Mouse (Mus musculus) frontal cortex, postnatal 10 days (tissue): Measurements from ENCODE around the gene Daw1.

Source experiments
- DNase-seq, 2 experiments: peaks; one replicate each; pipeline ENCODE4 v3.0.0; 2022; ENCODE audit warnings: low spot score in 2 of 2, mixed read lengths in 1 of 2

The Daw1 gene

DNA sequence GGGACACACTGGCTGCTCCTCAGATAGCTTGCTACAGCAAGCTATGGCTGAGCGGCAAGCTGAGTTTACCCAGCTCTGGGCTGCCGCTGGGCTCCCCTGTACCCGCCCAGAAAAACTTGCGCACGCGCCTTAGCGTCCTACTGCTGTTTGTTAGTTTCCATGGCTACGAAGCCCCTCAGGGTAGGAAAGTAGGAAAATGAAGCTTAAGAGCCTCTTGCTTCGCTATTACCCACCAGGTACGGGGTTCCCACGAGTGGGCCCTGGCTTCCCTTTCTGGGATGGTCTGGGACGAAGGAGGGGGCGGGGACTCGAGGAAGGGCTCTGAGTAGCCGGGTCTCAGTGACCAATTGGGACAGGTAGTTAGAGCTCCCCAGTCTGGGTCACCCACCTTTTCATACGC is at the start of gene Daw1:
Gene Daw1, plus strand, starts transcription at position 150 of the 400 bp plus-strand sequence.
- DNase-seq: peak; percentile 58 to 74

DNA sequence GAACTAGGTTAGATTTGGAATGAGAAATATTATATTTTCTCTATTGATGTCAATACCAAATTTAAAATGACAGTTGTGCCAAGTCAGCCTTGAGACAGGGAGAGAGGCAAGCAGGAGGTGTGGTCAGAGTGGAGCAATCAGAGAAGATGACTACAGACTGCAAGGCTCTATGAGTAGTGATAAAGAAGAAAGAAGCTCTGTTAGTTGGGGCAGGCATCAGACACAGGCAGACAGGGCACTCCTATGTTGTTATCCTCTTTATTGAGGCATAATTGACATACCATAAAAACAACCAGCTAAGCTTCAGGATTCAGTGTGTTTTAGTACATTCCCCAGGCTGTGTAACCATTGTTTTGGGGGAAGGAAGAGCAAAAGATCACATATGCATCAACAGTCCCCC is 48.6 kb upstream of the Daw1 start:
- DNase-seq: no peak

DNA sequence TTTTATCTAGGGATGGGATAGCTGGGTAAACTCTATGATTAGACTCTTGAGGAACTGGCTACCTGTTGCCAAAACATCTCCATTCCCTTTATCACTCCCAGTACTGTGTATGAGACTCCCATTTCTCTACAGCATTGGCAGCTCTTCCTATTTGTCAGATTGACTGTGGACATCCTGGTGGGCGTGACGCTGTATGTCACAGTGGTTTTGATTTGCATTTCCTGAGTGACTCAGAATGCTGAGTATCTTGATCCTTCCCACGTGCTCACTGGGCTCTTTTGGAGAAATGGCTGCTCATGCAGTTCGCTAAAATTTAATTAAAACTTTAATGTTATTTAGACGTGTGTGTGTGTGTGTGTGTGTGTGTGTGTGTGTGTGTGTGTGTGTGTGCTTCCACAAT is 47.8 kb upstream of the Daw1 start:
- no peak for DNase-seq

DNA sequence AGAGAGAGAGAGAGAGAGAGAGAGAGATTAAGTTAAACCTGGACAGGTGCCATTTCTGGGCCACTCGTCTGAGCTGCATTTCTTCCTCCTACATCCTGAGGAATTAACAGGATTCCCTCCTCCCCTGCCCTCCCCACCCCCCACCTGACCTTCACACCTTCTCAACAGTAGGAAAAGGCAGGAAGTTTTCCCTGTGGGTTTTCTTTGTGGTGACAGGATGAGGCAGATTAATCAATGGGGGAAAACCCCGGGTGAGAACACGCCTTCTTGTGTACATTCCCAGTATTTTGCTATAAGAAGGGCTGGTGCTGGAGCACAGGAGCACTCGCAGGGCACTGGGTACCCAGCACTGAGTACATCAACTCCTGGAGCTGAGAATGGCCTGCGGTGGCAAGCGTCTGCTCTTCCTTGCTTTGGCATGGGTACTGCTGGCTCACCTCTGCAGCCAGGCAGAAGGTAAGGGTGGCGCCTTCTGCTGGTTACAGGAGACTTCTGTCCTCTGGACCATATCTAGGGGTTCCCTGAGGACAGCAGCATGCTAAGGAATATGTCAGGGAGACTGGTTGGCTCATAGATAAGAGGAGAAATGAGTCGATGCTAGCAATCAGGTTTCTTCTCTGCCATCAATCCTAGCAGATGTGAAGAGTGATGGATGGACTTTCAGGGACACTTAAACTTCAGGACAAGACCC is 43.0 kb upstream of the Daw1 start, which contains the start of gene Ccl20:
Gene Ccl20, plus strand, starts transcription at position 320 of the 691 bp plus-strand sequence.
- DNase-seq: no peak

DNA sequence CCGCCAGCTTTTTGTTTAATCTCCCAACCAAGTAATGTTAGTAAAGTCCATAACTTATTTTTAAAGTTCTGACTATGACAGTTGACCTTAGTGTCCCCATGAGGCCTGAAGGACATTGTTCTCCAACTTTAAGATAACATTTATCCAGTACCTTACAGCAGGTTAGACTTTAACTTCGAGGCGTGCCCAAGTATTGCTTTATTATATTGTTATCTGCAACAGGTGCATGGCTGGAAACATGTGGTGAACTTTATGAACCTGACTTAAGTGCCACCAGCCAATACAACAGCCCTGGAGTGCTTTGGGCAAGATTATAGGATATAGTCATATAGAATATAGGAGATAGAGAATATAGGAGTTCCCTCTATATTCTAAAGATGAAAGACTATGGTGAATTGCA is 42.3 kb upstream of the Daw1 start:
- DNase-seq: no peak

GRCm38 (mm10) chr1:83117661-83118060 is 41.9 kb upstream of the Daw1 start:
- peak in 1 of 2 experiments; percentile 7 for DNase-seq

- DNase-seq: no peak
Observed at GRCm38 (mm10) chr1:83119903-83120302, 39.6 kb upstream of the Daw1 start.

DNA sequence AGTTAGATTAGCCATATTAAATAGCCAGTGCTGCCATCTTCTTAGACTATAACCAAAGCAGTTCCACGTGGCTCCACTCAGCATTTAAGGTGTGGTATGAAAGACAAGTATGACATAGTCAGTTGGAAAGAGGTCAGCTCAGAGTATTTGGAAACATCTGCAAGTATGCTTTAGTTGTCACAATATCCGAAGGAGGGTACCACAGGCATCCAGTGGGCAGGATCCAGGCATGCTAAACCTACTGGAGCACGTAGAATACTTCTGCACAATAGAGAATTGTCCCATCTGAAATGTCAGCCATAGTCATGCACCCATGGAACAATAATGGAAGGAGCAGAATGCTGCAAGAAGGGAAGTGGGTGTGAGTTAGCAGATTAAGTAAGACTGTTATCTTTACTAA is 39.2 kb upstream of the Daw1 start:
- no peak for DNase-seq

- no peak for DNase-seq
Observed at GRCm38 (mm10) chr1:83123201-83123600, 36.4 kb upstream of the Daw1 start.

GRCm38 (mm10) chr1:83135829-83136228 is 23.7 kb upstream of the Daw1 start:
- DNase-seq: no peak

DNA sequence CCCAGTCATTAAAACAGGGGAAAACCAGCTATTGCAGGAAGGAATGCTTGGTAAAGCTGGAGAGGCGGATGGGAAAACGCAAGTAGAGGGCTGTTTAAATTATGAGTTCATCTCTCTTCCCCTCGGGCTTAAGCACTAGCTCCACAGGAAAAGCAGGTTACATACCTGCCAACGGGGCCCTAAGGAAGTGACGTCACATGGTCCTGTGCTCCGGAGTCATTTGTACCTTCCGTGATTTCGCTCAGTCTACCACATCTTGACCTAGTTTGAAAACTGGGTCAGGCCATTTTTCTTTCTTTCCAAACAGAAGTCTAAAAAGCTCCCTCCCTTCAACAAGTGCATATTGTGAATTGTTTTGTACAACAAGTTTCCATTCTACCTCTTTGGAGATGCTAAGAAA is 21.7 kb upstream of the Daw1 start:
- no peak for DNase-seq

GRCm38 (mm10) chr1:83138721-83139120 is 20.8 kb upstream of the Daw1 start:
- no peak for DNase-seq

- no peak for DNase-seq
Observed at GRCm38 (mm10) chr1:83141510-83141909, 18.0 kb upstream of the Daw1 start.

DNA sequence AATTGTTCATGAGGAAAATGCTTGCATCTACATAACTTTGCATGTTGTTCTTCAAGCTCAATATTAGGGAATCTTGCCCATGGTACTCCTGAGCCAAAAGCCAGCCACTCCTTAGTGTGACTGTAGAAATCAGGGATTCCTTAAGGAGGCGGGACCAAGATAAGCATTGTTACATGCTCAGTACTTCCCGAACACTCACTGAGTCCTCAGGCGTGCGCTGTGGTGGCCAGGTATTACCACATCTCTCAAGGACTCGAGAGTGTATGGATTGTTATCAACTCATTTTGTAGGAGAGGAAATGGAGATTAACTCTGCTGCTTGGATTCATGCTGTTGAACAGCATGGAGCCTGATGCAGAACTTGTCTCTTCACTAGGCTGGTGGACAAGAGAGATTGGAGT is 17.5 kb upstream of the Daw1 start:
- DNase-seq: no peak

DNA sequence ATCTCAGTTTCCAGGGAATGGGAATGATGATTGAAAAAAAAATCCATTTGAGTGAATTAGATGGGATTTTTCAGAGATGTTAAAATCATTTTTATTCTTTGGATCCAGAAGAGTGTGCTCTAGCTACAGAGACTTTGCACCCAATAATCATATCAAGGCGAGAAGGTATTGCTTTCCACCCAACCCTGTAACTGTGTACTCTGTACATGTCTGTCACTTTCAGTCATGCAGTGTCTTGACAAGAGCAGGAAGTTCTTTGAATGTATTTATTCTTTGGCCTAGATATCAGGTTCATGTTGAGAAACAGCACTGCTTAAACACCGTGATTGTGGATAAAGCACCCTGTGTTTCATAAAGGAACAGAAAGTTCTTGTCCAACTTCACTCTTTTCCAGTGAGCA is 13.0 kb upstream of the Daw1 start:
- DNase-seq: no peak

- DNase-seq: no peak
Observed at GRCm38 (mm10) chr1:83150227-83150626, 9.3 kb upstream of the Daw1 start.

GRCm38 (mm10) chr1:83152961-83153360 is 6.6 kb upstream of the Daw1 start:
- DNase-seq: no peak

DNA sequence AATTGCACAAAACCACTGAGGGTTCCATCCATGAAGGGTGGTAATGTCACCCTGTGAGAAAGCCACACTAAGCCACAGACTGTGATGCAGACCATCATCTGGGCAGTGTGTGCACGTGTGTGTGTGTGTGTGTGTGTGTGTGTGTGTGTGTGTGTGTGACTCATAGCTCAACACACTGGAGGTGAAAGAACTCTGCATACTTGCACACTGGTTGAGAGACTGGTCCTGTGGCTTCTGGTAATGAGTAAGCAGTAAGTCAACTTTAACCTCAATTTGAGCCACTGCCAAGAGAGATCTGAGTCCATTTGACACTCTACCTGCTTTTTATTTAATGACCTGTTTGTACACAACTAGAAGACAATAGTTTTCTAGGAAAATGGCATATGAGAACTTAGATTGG is 2.7 kb upstream of the Daw1 start:
- DNase-seq: no peak

- no peak for DNase-seq
Observed at GRCm38 (mm10) chr1:83161658-83162057, 2.1 kb downstream of the Daw1 start.

GRCm38 (mm10) chr1:83164027-83164426 is 4.5 kb downstream of the Daw1 start:
- no peak for DNase-seq

GRCm38 (mm10) chr1:83169158-83169557 is 9.6 kb downstream of the Daw1 start:
- no peak for DNase-seq

GRCm38 (mm10) chr1:83175985-83176384 is 16.4 kb downstream of the Daw1 start:
- no peak for DNase-seq

GRCm38 (mm10) chr1:83179531-83179930 is 20.0 kb downstream of the Daw1 start:
- DNase-seq: no peak

GRCm38 (mm10) chr1:83181418-83181817 is 21.9 kb downstream of the Daw1 start:
- no peak for DNase-seq
